Mouse (Mus musculus) liver, adult 2 months (tissue): Measurements from ENCODE around the gene Kifc5b.

ENCODE experiments used
- CTCF ChIP-seq: fragments of 200-500 bp; IDR thresholded peaks from 2 replicates; pipeline ENCODE4 v1.5.1; 2011; ENCODE audit warnings: low read depth, low read length, control low read depth
- POLR2A ChIP-seq: fragments of 200-500 bp; IDR thresholded peaks from 2 replicates; pipeline ENCODE4 v1.6.1; 2011; ENCODE audit warnings: low read length, control low read depth; ENCODE audit not compliant: insufficient read depth; ENCODE audit errors: extremely low read depth

- no peak for TF ChIP-seq POLR2A
- TF ChIP-seq CTCF = no peak
Measured at GRCm38 (mm10) chr17:26941031-26941789, 24.3 kb downstream of the Kifc5b start, which contains the start of gene Syngap1.
